In genomic region chr10:84757426-84758199, GRCm38 (mm10) we compare ENCODE assay signal across 11 mouse cellular contexts. TPM values are rescaled to one million over a fixed set of nuclear protein-coding genes. Genes with fewer than 3 reads are reported as not detected.
DNase-seq lines count a peak whose midpoint lies in the region; ATAC-seq lines count a peak whose summit lies in the region.
"Had no signal": no experiment of that assay in that cellular context is flagged by ENCODE, and none has a peak within 500 bp of the region (broad histone marks: within the 10 kb centered on the region; RNA-seq: fewer than 3 reads in every experiment).

No protein-coding gene starts in this region.

- no peak for ATAC-seq in embryonic facial prominence, embryonic 13.5 days (ENCODE audit: insufficient number of reproducible peaks, insufficient read depth, low FRiP score, low TSS enrichment, low read depth)
- peak; percentile 91 for ATAC-seq in intestine, embryonic 16.5 days
- ATAC-seq in midbrain, embryonic 14.5 days (ENCODE audit: low FRiP score, low TSS enrichment), result no peak

- no peak overlapping the region for H3K9ac ChIP-seq in embryonic facial prominence, embryonic 13.5 days
- no peak overlapping the region for H3K9ac ChIP-seq in intestine, embryonic 16.5 days (ENCODE audit: low read depth, low read length)
- peak overlapping the region; percentile 59 for H3K9ac ChIP-seq in midbrain, embryonic 14.5 days (replicated peaks; ENCODE audit: low read length)

- 0 out of 2 replicates have a peak overlapping the region, but pooled peaks have one; percentile 44 for H3K4me3 ChIP-seq in embryonic facial prominence, embryonic 13.5 days
- H3K4me3 ChIP-seq in intestine, embryonic 16.5 days (ENCODE audit: low read length), result peak overlapping the region; percentile 11; the same call in 1 of the 2 replicates
- H3K4me3 ChIP-seq in midbrain, embryonic 14.5 days (replicated peaks; ENCODE audit: low read depth, low read length), result peak overlapping the region; percentile 43

- peak; percentile 30 for DNase-seq in R1 (ENCODE audit: low read depth, low spot score)
- DNase-seq in midbrain, embryonic 14.5 days, result peak; percentile 41
- DNase-seq in ovary, postnatal 36 days (ENCODE audit: low spot score), result no peak
- no peak for DNase-seq in frontal cortex, postnatal 36 days (ENCODE audit: low spot score in 2 of 2)
- DNase-seq in left cerebral cortex, adult 18-20 months (ENCODE audit: low spot score in 2 of 2), result no peak
- no peak for DNase-seq in layer of hippocampus, postnatal 36 days
- DNase-seq: gastrocnemius, postnatal 36 days; lung, postnatal 14 days had no signal

- no peaks in the 10 kb centered on the region for H3K9me3 ChIP-seq in embryonic facial prominence, embryonic 13.5 days
- H3K9me3 ChIP-seq in intestine, embryonic 16.5 days (ENCODE audit: control insufficient read depth, low read length), result no peaks in the 10 kb centered on the region
- no peaks in the 10 kb centered on the region for H3K9me3 ChIP-seq in midbrain, embryonic 14.5 days (ENCODE audit: control insufficient read depth, low read length)
- H3K9me3 ChIP-seq: G1E had no signal

- no peak overlapping the region for H3K27ac ChIP-seq in embryonic facial prominence, embryonic 13.5 days
- no peak overlapping the region for H3K27ac ChIP-seq in intestine, embryonic 16.5 days (ENCODE audit: low read length)
- H3K27ac ChIP-seq in midbrain, embryonic 14.5 days (replicated peaks; ENCODE audit: low read depth, low read length), result peak overlapping the region; percentile 85

- H3K4me1 ChIP-seq in embryonic facial prominence, embryonic 13.5 days, result peaks cover 48% of the 10 kb centered on the region
- peaks cover 44% of the 10 kb centered on the region for H3K4me1 ChIP-seq in intestine, embryonic 16.5 days (ENCODE audit: control insufficient read depth, insufficient read depth, low read length)
- peaks cover 39% of the 10 kb centered on the region for H3K4me1 ChIP-seq in midbrain, embryonic 14.5 days (ENCODE audit: control insufficient read depth, insufficient read depth, low read length)

- 4% methylated on average over 22 of the region's 22 CpGs for WGBS in embryonic facial prominence, embryonic 13.5 days
- WGBS in intestine, embryonic 16.5 days, result 7% methylated on average over 22 of the region's 22 CpGs
- 2% methylated on average over 22 of the region's 22 CpGs for WGBS in midbrain, embryonic 14.5 days

- H3K4me2 ChIP-seq in embryonic facial prominence, embryonic 13.5 days, result no peak overlapping the region
- H3K4me2 ChIP-seq in intestine, embryonic 16.5 days (ENCODE audit: low read depth, low read length), result no peak overlapping the region; the same call in 1 of the 2 replicates
- peak overlapping the region; percentile 79 for H3K4me2 ChIP-seq in midbrain, embryonic 14.5 days (ENCODE audit: low read length)

- no peaks in the 10 kb centered on the region for H3K36me3 ChIP-seq in embryonic facial prominence, embryonic 13.5 days
- H3K36me3 ChIP-seq in intestine, embryonic 16.5 days (ENCODE audit: control insufficient read depth, insufficient read depth, low read length), result no peaks in the 10 kb centered on the region
- no peaks in the 10 kb centered on the region for H3K36me3 ChIP-seq in midbrain, embryonic 14.5 days (ENCODE audit: control insufficient read depth, insufficient read depth, low read length)
- H3K36me3 ChIP-seq: G1E had no signal

- H3K27me3 ChIP-seq in embryonic facial prominence, embryonic 13.5 days, result peaks cover 98% of the 10 kb centered on the region
- peaks cover 84% of the 10 kb centered on the region for H3K27me3 ChIP-seq in intestine, embryonic 16.5 days (replicated peaks; ENCODE audit: control insufficient read depth, insufficient read depth, low read length)
- H3K27me3 ChIP-seq in midbrain, embryonic 14.5 days (ENCODE audit: control insufficient read depth, insufficient read depth, low read length), result peaks cover 48% of the 10 kb centered on the region

RNA-seq across cellular contexts. Expression of gene Rfx4, which starts 1.8 kb away (rescaled TPM):
- polyA plus RNA-seq in embryonic facial prominence, embryonic 13.5 days (2015; fragmentation: Nextera tagmentation; extraction: Ambion mirVana), result 0.19 and 0.44 TPM in 2 replicates
- not detected in 2 replicates for polyA plus RNA-seq in intestine, embryonic 16.5 days (2015; fragmentation: Nextera tagmentation; extraction: Ambion mirVana)
- 16.2 and 25.1 TPM in 2 replicates for polyA plus RNA-seq in midbrain, embryonic 14.5 days (2014; fragmentation: Nextera tagmentation; extraction: Ambion mirVana)
- 10 to 100 TPM; 10.1 to 12.5 TPM for total RNA-seq in left cerebral cortex, adult 18-20 months (2021)
- 10 to 100 TPM; 11.1 to 11.2 TPM for total RNA-seq in layer of hippocampus, postnatal 36 days (2021)
- total RNA-seq: G1E; gastrocnemius, postnatal 36 days had no signal
- polyA plus RNA-seq: G1E had no signal

Comparison
In these comparisons a context has a peak if more than half of its experiments do, and no peak if none do; other contexts are left out.
1. DNase-seq: peak in R1 (single experiment) and midbrain, embryonic 14.5 days (single experiment); none in ovary, postnatal 36 days (single experiment), frontal cortex, postnatal 36 days (0 of 2), left cerebral cortex, adult 18-20 months (0 of 2) and layer of hippocampus, postnatal 36 days (0 of 2).
2. RNA of gene Rfx4, which starts 1.8 kb away (polyA plus RNA-seq): 16.2 to 25.1 TPM in midbrain, embryonic 14.5 days; 0.19 to 0.44 TPM in embryonic facial prominence, embryonic 13.5 days and not detected in intestine, embryonic 16.5 days; every median in the first group is over 10 times any median in the second.
3. Peak in every context shown above with its lines, with median percentiles within 50 percentile points of each other: H3K4me3 ChIP-seq.